Mouse (Mus musculus) embryo, embryonic 9.5 days (tissue): Measurements from ENCODE around the gene Adssl1.

Source experiments
- DNase-seq: peaks from one replicate; pipeline ENCODE4 v3.0.0-alpha.2; 2017; ENCODE audit errors: extremely low spot score

The Adssl1 gene

GRCm38 (mm10) chr12:112623742-112624141, 3.9 kb downstream of the Adssl1 start:
- DNase-seq: peak; percentile 72

- no peak for DNase-seq
Measured at GRCm38 (mm10) chr12:112625700-112626099, 5.9 kb downstream of the Adssl1 start.

GRCm38 (mm10) chr12:112626455-112626854, 6.6 kb downstream of the Adssl1 start:
- no peak for DNase-seq

DNA sequence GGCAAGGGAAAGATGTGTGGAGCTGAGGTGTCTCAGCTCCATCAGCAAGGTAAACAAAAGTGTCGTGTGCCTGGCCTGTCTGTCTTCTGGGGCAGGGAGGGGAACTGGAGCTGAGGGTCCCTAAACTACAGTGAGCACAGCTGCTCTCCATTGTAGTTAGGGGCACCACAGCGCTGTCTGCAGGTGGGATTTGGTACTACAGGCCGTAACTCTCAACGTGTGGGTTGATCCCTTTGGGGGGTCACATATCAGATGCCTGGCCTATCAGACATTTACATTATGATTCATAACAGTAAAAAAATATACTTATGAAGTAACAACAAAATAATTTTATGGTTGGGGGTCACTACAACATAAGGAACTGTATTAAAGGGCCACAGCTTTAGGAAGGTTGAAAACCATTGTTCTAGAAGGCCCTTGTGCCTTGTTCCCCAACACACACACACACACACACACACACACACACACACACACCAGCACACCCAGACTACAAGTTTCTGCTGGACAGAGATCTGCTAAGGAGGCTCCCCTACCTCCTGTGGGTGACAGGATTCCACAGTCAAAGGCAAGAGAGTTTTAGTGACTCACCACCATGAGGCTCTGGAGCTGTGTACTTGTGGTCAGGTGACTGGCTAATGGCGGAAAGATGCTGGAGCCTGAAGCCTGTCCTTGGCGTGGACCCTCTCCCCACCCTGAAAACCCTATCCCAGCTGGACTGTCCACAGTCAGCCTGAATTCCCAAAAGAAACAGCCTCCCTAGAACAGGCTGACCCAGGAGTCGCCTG, 7.4 kb downstream of the Adssl1 start:
- DNase-seq: no peak

GRCm38 (mm10) chr12:112628197-112628596, 8.4 kb downstream of the Adssl1 start:
- DNase-seq: no peak

DNA sequence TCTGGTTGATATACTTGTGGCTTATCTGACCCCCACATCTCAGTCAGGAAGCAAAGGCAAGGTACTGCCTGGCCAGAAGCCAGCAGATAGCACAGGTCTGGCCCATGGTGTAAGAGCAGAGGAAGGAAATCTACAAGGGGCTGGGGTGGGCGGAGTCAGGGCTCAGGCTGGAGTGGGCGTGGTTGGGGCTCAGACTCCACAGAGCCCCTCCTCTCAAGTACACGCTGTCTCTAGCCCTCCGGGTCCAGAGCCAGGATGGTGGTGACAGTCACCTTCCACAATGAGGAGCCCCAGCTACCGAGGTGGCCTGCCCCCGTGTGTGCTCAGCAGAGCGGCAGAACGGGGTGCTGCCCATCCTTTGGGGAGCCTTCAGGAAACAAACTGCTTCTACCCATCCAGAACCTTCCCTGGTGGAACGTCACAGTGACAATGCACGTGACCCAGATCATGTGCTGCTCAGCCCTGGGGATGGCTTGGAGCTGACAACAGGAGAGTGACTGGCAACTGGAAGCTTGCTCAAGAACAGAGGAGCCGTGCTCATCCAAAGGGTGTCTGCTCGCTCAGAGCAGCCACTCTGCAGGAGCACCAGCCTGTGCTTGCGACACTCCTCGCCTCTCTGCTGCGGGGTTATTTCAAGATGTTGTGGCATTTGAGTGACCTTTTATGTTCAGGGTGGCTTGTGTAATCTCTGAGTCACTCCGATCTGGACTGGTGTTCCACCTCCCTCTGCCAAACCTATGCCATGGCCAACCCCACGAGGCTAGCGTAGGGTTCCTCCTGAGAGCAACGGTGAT, 9.3 kb downstream of the Adssl1 start:
- peak; percentile 76 for DNase-seq

- no peak for DNase-seq
Measured at GRCm38 (mm10) chr12:112630029-112630428, 10.2 kb downstream of the Adssl1 start.

GRCm38 (mm10) chr12:112630796-112631195, 11.0 kb downstream of the Adssl1 start:
- DNase-seq: no peak

DNA sequence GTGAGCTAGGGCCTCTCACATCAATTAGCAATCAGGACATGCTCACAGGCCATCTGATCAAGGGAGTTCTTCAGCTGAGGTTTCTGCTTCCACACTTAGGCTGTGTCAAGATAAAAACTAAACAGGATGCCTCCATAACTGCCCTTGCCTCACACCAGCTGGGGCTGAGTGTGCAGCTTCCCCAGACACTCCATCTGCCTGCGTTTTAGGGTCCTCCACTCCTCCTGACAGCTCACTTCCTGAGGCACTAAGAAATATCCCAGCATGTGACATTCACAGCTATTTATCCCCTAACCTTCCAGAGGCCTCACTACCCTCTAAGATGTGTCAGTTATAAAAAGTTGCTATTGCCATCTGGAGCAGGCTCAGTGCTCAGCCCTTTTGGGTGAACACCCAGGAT, 11.6 kb downstream of the Adssl1 start:
- no peak for DNase-seq

GRCm38 (mm10) chr12:112632084-112632777, 12.4 kb downstream of the Adssl1 start:
- DNase-seq: no peak

GRCm38 (mm10) chr12:112632907-112633306, 13.1 kb downstream of the Adssl1 start:
- DNase-seq: no peak

GRCm38 (mm10) chr12:112633686-112634085, 13.8 kb downstream of the Adssl1 start:
- no peak for DNase-seq

GRCm38 (mm10) chr12:112639526-112639925, 19.7 kb downstream of the Adssl1 start:
- no peak for DNase-seq

DNA sequence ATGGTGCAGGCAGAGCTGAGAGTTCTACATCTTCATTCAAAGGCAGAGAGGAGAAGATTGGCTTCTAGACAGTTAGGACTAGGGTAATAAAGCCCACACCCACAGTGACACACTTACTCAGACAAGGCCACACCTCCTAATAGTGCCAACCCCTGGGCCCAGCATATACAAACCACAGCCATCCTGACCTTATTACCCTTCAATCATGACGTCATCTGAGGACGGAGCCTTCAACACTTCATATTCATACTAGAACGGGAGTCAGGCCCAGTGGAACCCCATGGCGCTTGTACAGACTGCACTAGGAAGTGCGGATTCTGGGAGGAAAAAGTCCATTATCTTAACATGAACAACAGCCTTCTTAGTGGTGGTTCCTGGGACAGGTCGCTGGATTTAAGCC, 23.3 kb downstream of the Adssl1 start:
- DNase-seq: no peak

DNA sequence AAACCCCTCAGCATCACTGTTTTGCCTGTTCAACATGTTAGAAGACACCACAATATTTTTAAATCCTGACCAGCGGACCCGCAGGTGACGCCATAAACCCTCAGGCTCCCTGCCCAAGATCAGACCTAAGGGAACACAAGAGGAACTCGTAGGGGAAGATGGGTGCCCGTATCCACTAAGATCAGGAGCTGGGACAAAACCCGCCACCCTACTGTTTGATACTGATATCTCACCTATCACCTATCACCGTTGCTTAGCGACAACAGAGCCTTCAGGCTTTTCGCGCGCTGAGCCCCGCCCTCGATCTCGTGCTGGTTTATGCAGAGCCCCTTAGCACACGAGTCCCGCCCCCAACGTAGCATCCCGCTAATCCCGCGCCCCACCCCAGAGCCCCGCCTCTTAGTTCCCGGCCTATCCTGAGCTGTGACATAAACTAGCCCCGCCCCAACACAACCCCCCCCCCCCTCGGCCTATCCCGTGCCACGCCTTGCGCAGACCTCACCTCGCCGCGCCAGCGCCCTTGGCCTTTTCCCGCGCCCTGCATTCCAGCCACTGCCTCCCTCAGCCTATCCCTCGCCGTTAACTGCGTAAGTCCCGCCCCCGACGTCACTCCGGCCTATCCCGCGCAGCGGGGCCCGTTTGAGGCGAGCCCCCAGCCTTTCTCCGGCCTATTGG, 24.5 kb downstream of the Adssl1 start, which contains the start of gene Siva1:
Gene Siva1, plus strand, starts transcription at position 500 of the 675 bp plus-strand sequence.
- peak; percentile 99 for DNase-seq

DNA sequence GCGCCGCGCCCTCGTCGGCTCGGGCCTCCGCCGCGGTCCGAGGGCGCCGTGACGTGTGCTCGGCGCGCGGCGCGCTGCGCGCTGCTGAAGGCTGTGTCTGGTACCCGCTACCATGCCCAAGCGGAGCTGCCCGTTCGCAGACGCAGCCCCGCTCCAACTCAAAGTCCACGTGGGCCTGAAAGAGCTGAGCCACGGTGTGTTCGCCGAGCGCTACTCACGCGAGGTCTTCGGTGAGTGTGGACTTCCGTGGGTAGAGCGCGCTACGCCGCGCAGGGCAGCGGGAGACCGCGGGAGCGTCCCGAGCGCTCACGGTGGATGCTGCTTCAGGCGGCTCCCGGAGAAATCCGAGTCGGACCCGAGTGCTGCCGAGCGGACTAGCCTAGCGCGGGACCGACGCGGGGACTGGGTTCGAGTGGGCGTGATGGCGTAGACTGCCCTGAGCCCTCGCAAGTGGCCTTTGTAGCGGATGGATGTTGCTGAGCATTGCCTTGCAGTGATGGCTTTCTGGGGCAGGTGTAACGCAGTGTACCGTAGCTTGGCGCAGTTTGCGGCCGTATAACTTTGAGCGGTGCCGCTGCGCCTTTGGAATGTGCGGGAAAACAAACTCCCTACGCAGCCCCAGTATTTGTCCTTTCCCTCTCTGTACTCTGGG, 25.1 kb downstream of the Adssl1 start:
- no peak for DNase-seq

DNA sequence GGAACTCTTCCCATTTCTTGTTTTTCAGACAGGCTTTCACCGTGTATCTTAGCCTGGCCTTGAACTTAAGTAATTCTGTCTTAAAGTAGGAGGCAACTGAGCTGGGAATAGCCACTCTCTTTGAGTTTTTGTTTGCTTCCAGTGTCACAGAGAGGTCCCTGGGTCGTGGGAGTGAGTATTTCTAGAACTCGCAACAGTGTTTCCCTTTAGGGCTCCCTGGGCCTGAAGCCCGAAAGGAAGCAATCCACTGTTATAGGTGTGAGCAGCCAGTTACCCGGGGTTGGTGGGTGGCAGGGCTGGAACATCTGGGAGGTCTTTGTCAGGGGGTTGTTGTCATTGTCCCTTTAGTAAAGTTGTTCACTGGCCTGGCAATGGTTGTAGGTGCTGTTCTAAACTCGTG, 26.3 kb downstream of the Adssl1 start:
- no peak for DNase-seq

- DNase-seq: no peak
Measured at GRCm38 (mm10) chr12:112648081-112648480, 28.2 kb downstream of the Adssl1 start.

DNA sequence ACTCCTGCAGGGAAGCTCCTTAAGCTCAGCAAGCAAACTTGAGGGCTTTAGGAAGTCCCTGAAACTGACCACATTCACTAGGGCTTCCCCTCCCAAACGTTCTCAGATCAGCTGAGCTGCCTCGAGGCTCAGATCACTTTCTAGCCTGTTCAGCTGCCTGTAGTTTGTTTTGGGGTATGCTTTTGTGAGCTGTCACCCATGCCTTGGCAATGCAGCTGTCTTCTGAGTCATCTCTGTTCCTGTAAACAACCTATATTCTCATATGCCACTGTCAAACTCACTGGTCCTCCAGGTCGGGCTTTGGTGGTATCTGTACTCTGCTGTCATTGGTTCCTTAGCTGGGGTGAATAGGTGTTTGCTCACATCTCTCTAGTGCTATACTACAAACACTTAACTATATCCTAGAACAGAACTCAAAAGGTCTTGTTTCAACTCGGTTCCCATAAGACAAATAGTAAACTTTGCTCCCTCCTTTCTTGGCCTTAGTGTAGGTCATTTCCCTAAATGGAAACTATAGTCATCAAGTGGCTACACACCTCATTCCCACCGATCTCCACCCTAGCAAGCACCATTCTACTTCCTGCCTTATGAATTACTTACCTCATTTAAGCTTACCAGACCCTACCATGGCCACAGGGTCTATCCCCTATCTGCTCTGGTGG, 32.1 kb downstream of the Adssl1 start:
- DNase-seq: no peak

GRCm38 (mm10) chr12:112653157-112653824, 33.4 kb downstream of the Adssl1 start:
- DNase-seq: peak; percentile 81
